In genomic region chr8:126767341-126767740, GRCm38 (mm10) we compare ENCODE assay signal across 16 mouse cellular contexts.
A peak's percentile ranks its signal among the peaks of the same experiment; 100 is the strongest.
DNase-seq lines count a peak whose midpoint lies in the region.
"Had no signal": no experiment of that assay in that cellular context is flagged by ENCODE, and none has a peak within 500 bp of the region (broad histone marks: within the 10 kb centered on the region; RNA-seq: fewer than 3 reads in every experiment).

No protein-coding gene starts in this region.

- peak; percentile 36 for DNase-seq in gastrocnemius, postnatal 14 days
- DNase-seq in gastrocnemius, postnatal 4 days (ENCODE audit: low spot score in 2 of 2) = no peak
- DNase-seq in 416B (ENCODE audit: low read depth) = peak; percentile 88
- peak; percentile 93 for DNase-seq in adrenal gland, adult 8-10 months
- no peak for DNase-seq in cerebellum, adult 8-10 months
- DNase-seq in thymus, postnatal 4 days = no peak
- DNase-seq in layer of hippocampus, adult 8-10 months (ENCODE audit: low spot score in 2 of 2) = no peak
- DNase-seq: cerebellum, adult 2 months; liver, postnatal 0 days; thymus, adult 2 months had no signal

- no peaks in the 10 kb centered on the region for H3K36me3 ChIP-seq in macrophage (ENCODE audit: inconsistent target)
- H3K36me3 ChIP-seq: embryonic facial prominence, embryonic 15.5 days; forebrain, embryonic 12.5 days; heart, embryonic 13.5 days; neural tube, embryonic 12.5 days had no signal

- H3K4me3 ChIP-seq in macrophage (ENCODE audit: inconsistent target) = no peak overlapping the region
- H3K4me3 ChIP-seq: embryonic facial prominence, embryonic 15.5 days; forebrain, embryonic 12.5 days; heart, embryonic 13.5 days; neural tube, embryonic 12.5 days had no signal

- WGBS in macrophage (ENCODE audit: missing documents) = 77% methylated on average over 3 of the region's 3 CpGs

- 0 out of 2 replicates have a peak overlapping the region, but pooled peaks have one; percentile 2 for H3K27ac ChIP-seq in macrophage
- H3K27ac ChIP-seq: embryonic facial prominence, embryonic 15.5 days; forebrain, embryonic 12.5 days; heart, embryonic 13.5 days; kidney, postnatal 0 days; neural tube, embryonic 12.5 days had no signal

- no peaks in the 10 kb centered on the region for H3K79me2 ChIP-seq in macrophage (ENCODE audit: inconsistent target)

- intact Hi-C loops in gastrocnemius, postnatal 14 days (cut with DNase I; ENCODE audit: low total_unique reads) = no loop called here

Comparison
In these comparisons a context has a peak if more than half of its experiments do, and no peak if none do; other contexts are left out.
1. DNase-seq: peak in gastrocnemius, postnatal 14 days (single experiment), 416B (single experiment) and adrenal gland, adult 8-10 months (single experiment); none in gastrocnemius, postnatal 4 days (0 of 2), cerebellum, adult 8-10 months (single experiment), thymus, postnatal 4 days (single experiment) and layer of hippocampus, adult 8-10 months (0 of 2).